ENCODE assay signal across 29 mouse cellular contexts in genomic region chr9:100733907-100734440, GRCm38 (mm10).
DNase-seq lines count a peak whose midpoint lies in the region; ATAC-seq and TF ChIP-seq lines count a peak whose summit lies in the region.
"Had no signal": no experiment of that assay in that cellular context is flagged by ENCODE, and none has a peak within 500 bp of the region (broad histone marks: within the 10 kb centered on the region; RNA-seq: fewer than 3 reads in every experiment).

No protein-coding gene starts in this region.

- TF ChIP-seq EP300 in lung, postnatal 0 days (IDR thresholded peaks at IDR 0.05): no peak
- 0 out of 4 replicates have a peak, but pooled peaks of 1 of the 2 experiments have one; percentile 11 for TF ChIP-seq EP300 in MEL (IDR thresholded peaks at IDR 0.05; ENCODE audit: low read depth in 1 of 2, low read length in 2 of 2)

- H3K4me2 ChIP-seq in lung, postnatal 0 days (replicated peaks; ENCODE audit: low read depth, low read length): no peak overlapping the region
- no peak overlapping the region for H3K4me2 ChIP-seq in myocyte (ENCODE audit: low read depth)
- H3K4me2 ChIP-seq in forebrain, embryonic 11.5 days (ENCODE audit: low read depth, low read length, severe bottlenecking): no peak overlapping the region
- H3K4me2 ChIP-seq: embryonic facial prominence, embryonic 15.5 days; heart, embryonic 11.5 days; hindbrain, embryonic 13.5 days; limb, embryonic 15.5 days; liver, embryonic 13.5 days; midbrain, embryonic 12.5 days; neural tube, embryonic 15.5 days had no signal

- TF ChIP-seq POLR2A in MEL (IDR thresholded peaks at IDR 0.05; ENCODE audit: control insufficient read depth in 1 of 2, insufficient read depth in 1 of 2, low read depth in 1 of 2, low read length in 2 of 2, poor library complexity in 1 of 2): no peak
- TF ChIP-seq POLR2A in myocyte (IDR thresholded peaks at IDR 0.05; ENCODE audit: insufficient read length, low read depth): no peak

- no peak for TF ChIP-seq CTCF in lung, postnatal 0 days (IDR thresholded peaks at IDR 0.05)
- no peak for TF ChIP-seq CTCF in MEL (IDR thresholded peaks at IDR 0.05 in 2 of 3, conservative IDR thresholded peaks at IDR 0.05 in 1 of 3; ENCODE audit: control insufficient read depth in 1 of 3, insufficient read depth in 1 of 3, low read depth in 2 of 3, low read length in 3 of 3, poor library complexity in 1 of 3, severe bottlenecking in 1 of 3)

- H3ac ChIP-seq in myocyte (ENCODE audit: control insufficient read depth, insufficient read length): no peak overlapping the region

- H3K9me3 ChIP-seq in lung, postnatal 0 days (ENCODE audit: low read length): no peaks in the 10 kb centered on the region
- H3K9me3 ChIP-seq in MEL (replicated peaks; ENCODE audit: insufficient read depth, low read length): no peaks in the 10 kb centered on the region
- H3K9me3 ChIP-seq in forebrain, embryonic 11.5 days (ENCODE audit: control insufficient read depth, low read length): no peaks in the 10 kb centered on the region
- H3K9me3 ChIP-seq: embryonic facial prominence, embryonic 10.5 days; embryonic facial prominence, embryonic 15.5 days; hindbrain, embryonic 13.5 days; limb, embryonic 10.5 days; limb, embryonic 15.5 days; liver, embryonic 13.5 days; midbrain, embryonic 12.5 days; neural tube, embryonic 15.5 days had no signal

- H3K36me3 ChIP-seq in lung, postnatal 0 days (ENCODE audit: insufficient read depth, low read length): no peaks in the 10 kb centered on the region
- H3K36me3 ChIP-seq in MEL (ENCODE audit: control insufficient read depth in 1 of 2, insufficient read depth in 2 of 2, low read length in 2 of 2): peaks cover 0 to 21% of the 10 kb centered on the region in 2 experiments; a peak in 3 of 4 replicates
- H3K36me3 ChIP-seq in macrophage (ENCODE audit: inconsistent target): no peaks in the 10 kb centered on the region
- H3K36me3 ChIP-seq in myocyte (ENCODE audit: control insufficient read depth, insufficient read depth): peaks cover 5% of the 10 kb centered on the region
- no peaks in the 10 kb centered on the region for H3K36me3 ChIP-seq in forebrain, embryonic 11.5 days (ENCODE audit: control insufficient read depth, insufficient read depth, low read length)
- H3K36me3 ChIP-seq: embryonic facial prominence, embryonic 15.5 days; hindbrain, embryonic 13.5 days; limb, embryonic 15.5 days; midbrain, embryonic 12.5 days; neural tube, embryonic 15.5 days had no signal

- DNase-seq in lung, postnatal 0 days (ENCODE audit: low spot score): no peak
- DNase-seq in lung, postnatal 14 days: no peak
- DNase-seq in MEL (ENCODE audit: low read depth, low spot score): peak; percentile 44
- DNase-seq in right cerebral cortex, adult 2 months (ENCODE audit: low spot score in 2 of 2): no peak
- DNase-seq in left cerebral cortex, adult 8-10 months (ENCODE audit: low spot score in 2 of 2): no peak
- DNase-seq in forebrain, embryonic 11.5 days (ENCODE audit: low spot score): no peak
- DNase-seq: adrenal gland, postnatal 25 days; cerebellum, adult 18-20 months; cerebellum, postnatal 10 days; gastrocnemius, postnatal 25 days; heart, postnatal 36 days; kidney, adult 8-10 months; kidney, postnatal 4 days; layer of hippocampus, postnatal 36 days; liver, embryonic 13.5 days; lung, adult 18-20 months; spleen, adult 18-20 months had no signal

- TF ChIP-seq RAD21 in MEL (IDR thresholded peaks at IDR 0.05; ENCODE audit: low read depth, low read length): no peak

- H3K9ac ChIP-seq in lung, postnatal 0 days (replicated peaks; ENCODE audit: low read depth): no peak overlapping the region
- H3K9ac ChIP-seq in MEL (ENCODE audit: control insufficient read depth, low read depth, low read length, poor library complexity, severe bottlenecking): no peak overlapping the region
- no peak overlapping the region for H3K9ac ChIP-seq in forebrain, embryonic 11.5 days (ENCODE audit: low read length)
- H3K9ac ChIP-seq: embryonic facial prominence, embryonic 15.5 days; hindbrain, embryonic 13.5 days; limb, embryonic 15.5 days; liver, embryonic 13.5 days; midbrain, embryonic 12.5 days; neural tube, embryonic 15.5 days had no signal

- no peak for ATAC-seq in lung, postnatal 0 days
- no peak for ATAC-seq in forebrain, embryonic 11.5 days (replicated peaks; ENCODE audit: low FRiP score)
- ATAC-seq: intestine, embryonic 16.5 days had no signal

- 78% methylated on average over 6 of the region's 6 CpGs for WGBS in lung, postnatal 0 days
- 38% methylated on average over 6 of the region's 6 CpGs for WGBS in macrophage (ENCODE audit: missing documents)
- WGBS in forebrain, embryonic 11.5 days: 78% methylated on average over 6 of the region's 6 CpGs

- no peaks in the 10 kb centered on the region for H3K4me1 ChIP-seq in lung, postnatal 0 days (ENCODE audit: insufficient read depth, low read depth, low read length)
- H3K4me1 ChIP-seq in MEL (ENCODE audit: control insufficient read depth in 1 of 2, insufficient read depth in 2 of 2, low read length in 2 of 2): peaks cover 7 to 14% of the 10 kb centered on the region in 2 experiments
- no peaks in the 10 kb centered on the region for H3K4me1 ChIP-seq in forebrain, embryonic 11.5 days (replicated peaks; ENCODE audit: control insufficient read depth, insufficient read depth, low read length)
- H3K4me1 ChIP-seq: embryonic facial prominence, embryonic 15.5 days; limb, embryonic 10.5 days; limb, embryonic 15.5 days; neural tube, embryonic 15.5 days had no signal

- no peaks in the 10 kb centered on the region for H3K27me3 ChIP-seq in lung, postnatal 0 days (replicated peaks; ENCODE audit: insufficient read depth, low read length)
- H3K27me3 ChIP-seq in MEL (ENCODE audit: control insufficient read depth in 1 of 2, insufficient read depth in 2 of 2, low read length in 2 of 2): no peaks in the 10 kb centered on the region
- no peaks in the 10 kb centered on the region for H3K27me3 ChIP-seq in myocyte (ENCODE audit: control insufficient read depth, insufficient read depth, insufficient read length)
- no peaks in the 10 kb centered on the region for H3K27me3 ChIP-seq in forebrain, embryonic 11.5 days (ENCODE audit: control insufficient read depth, insufficient read depth, low read length)
- H3K27me3 ChIP-seq: embryonic facial prominence, embryonic 15.5 days; hindbrain, embryonic 13.5 days; limb, embryonic 15.5 days; liver, embryonic 13.5 days; midbrain, embryonic 12.5 days; neural tube, embryonic 15.5 days had no signal

- 0 out of 2 replicates have a peak overlapping the region, but pooled peaks have one; percentile 14 for H3K27ac ChIP-seq in lung, postnatal 0 days (ENCODE audit: low read length)
- H3K27ac ChIP-seq in MEL (ENCODE audit: control insufficient read depth, low read depth, low read length) (no peak overlapping the region), macrophage (peak overlapping the region; percentile 27; the same call in 1 of the 2 replicates)
- no peak overlapping the region for H3K27ac ChIP-seq in forebrain, embryonic 11.5 days (ENCODE audit: low read depth, low read length)
- H3K27ac ChIP-seq: embryonic facial prominence, embryonic 10.5 days; embryonic facial prominence, embryonic 15.5 days; hindbrain, embryonic 13.5 days; kidney, postnatal 0 days; limb, embryonic 10.5 days; limb, embryonic 15.5 days; liver, embryonic 13.5 days; midbrain, embryonic 12.5 days; neural tube, embryonic 15.5 days had no signal

- H3K79me2 ChIP-seq in MEL (ENCODE audit: control insufficient read depth, insufficient read depth, low read length, poor library complexity) (peaks cover 11% of the 10 kb centered on the region), macrophage (ENCODE audit: inconsistent target) (peaks cover 83% of the 10 kb centered on the region), myocyte (ENCODE audit: control insufficient read depth, insufficient read depth) (peaks cover 45% of the 10 kb centered on the region)

- no peak overlapping the region for H3K4me3 ChIP-seq in lung, postnatal 0 days (ENCODE audit: low read depth, low read length)
- H3K4me3 ChIP-seq in MEL (ENCODE audit: control insufficient read depth in 1 of 2, insufficient read depth in 1 of 2, low read depth in 2 of 2, low read length in 2 of 2) (no peak overlapping the region), macrophage (ENCODE audit: inconsistent target) (no peak overlapping the region), myocyte (no peak overlapping the region)
- H3K4me3 ChIP-seq in forebrain, embryonic 11.5 days (ENCODE audit: low read depth, low read length): no peak overlapping the region
- H3K4me3 ChIP-seq: embryonic facial prominence, embryonic 10.5 days; embryonic facial prominence, embryonic 15.5 days; hindbrain, embryonic 13.5 days; limb, embryonic 10.5 days; limb, embryonic 15.5 days; liver, embryonic 13.5 days; midbrain, embryonic 12.5 days; neural tube, embryonic 15.5 days had no signal

TF ChIP-seq in MEL, 35 proteins besides CTCF, POLR2A, EP300 and RAD21:
- no peak for TF ChIP-seq JUND (IDR thresholded peaks at IDR 0.05; ENCODE audit: low read depth, low read length)
- TF ChIP-seq ZNF384 (IDR thresholded peaks at IDR 0.05; ENCODE audit: low read depth, low read length): peak; percentile 37; the same call in 1 of the 2 replicates

TF ChIP-seq in myocyte, 11 proteins besides CTCF, POLR2A, EP300 and RAD21:
- TF ChIP-seq MYOD1 (IDR thresholded peaks at IDR 0.05; ENCODE audit: control insufficient read depth in 1 of 3, insufficient read length in 2 of 3, low read depth in 2 of 3) (peak in 2 of 3 experiments; percentile 18 to 25), SRF (IDR thresholded peaks at IDR 0.05; ENCODE audit: control insufficient read depth, insufficient read length, low read depth) (no peak), MAX (IDR thresholded peaks at IDR 0.05; ENCODE audit: low read depth) (no peak), CEBPB (IDR thresholded peaks at IDR 0.05; ENCODE audit: insufficient read depth, poor library complexity, severe bottlenecking) (no peak), TCF3 (IDR thresholded peaks at IDR 0.05; ENCODE audit: insufficient read length, low read depth) (no peak), MYOG (IDR thresholded peaks at IDR 0.05; ENCODE audit: control insufficient read depth in 1 of 3, insufficient read depth in 1 of 3, insufficient read length in 2 of 3, low read depth in 2 of 3) (peak in 1 of 3 experiments; percentile 52), REST (IDR thresholded peaks at IDR 0.05; ENCODE audit: insufficient read depth, insufficient read length) (no peak)

Comparison
In these comparisons a context has a peak if more than half of its experiments do, and no peak if none do; other contexts are left out.
1. H3K27ac ChIP-seq: peak in lung, postnatal 0 days (single experiment) and macrophage (single experiment); none in MEL (single experiment) and forebrain, embryonic 11.5 days (single experiment).